Mouse (Mus musculus) CH12.LX (cell line): ENCODE results near the gene Inpp5a.

Source experiments
- CHD2 ChIP-seq: IDR thresholded peaks from 2 replicates; pipeline ENCODE4 v1.6.1; 2011; ENCODE audit warnings: low read length, improper control_type of control experiment
- CTCF ChIP-seq, 2 experiments: IDR thresholded peaks in 1 of 2; conservative IDR thresholded peaks in 1 of 2; 2 replicates each; pipeline ENCODE4 v1.5.1; 2011 to 2012; ENCODE audit warnings: low read depth in 2 of 2, low read length in 2 of 2, improper control_type of control experiment in 1 of 2, inconsistent platforms in 1 of 2, mild to moderate bottlenecking in 1 of 2, moderate library complexity in 1 of 2
- E2F4 ChIP-seq: IDR thresholded peaks from 2 replicates; pipeline ENCODE4 v1.6.1; 2011; ENCODE audit warnings: low read depth, low read length, improper control_type of control experiment; ENCODE audit not compliant: insufficient replicate concordance
- EP300 ChIP-seq: IDR thresholded peaks from 2 replicates; pipeline ENCODE4 v1.6.1; 2011; ENCODE audit warnings: low read length, improper control_type of control experiment
- IRF4 ChIP-seq: IDR thresholded peaks from 2 replicates; pipeline ENCODE4 v1.6.1; 2014; ENCODE audit warnings: low read depth, mild to moderate bottlenecking, inconsistent platforms, low read length, improper control_type of control experiment
- JUND ChIP-seq: conservative IDR thresholded peaks from 2 replicates; pipeline ENCODE4 v1.6.1; 2011; ENCODE audit warnings: low read depth, low read length, improper control_type of control experiment
- KAT2A ChIP-seq: IDR thresholded peaks from 2 replicates; pipeline ENCODE4 v1.6.1; 2012; ENCODE audit warnings: low read length, improper control_type of control experiment, inconsistent platforms; ENCODE audit not compliant: insufficient replicate concordance
- MAX ChIP-seq: IDR thresholded peaks from 2 replicates; pipeline ENCODE4 v1.6.1; 2011; ENCODE audit warnings: low read length, improper control_type of control experiment
- MAZ ChIP-seq: IDR thresholded peaks from 2 replicates; pipeline ENCODE4 v1.6.1; 2012; ENCODE audit warnings: low read depth, mild to moderate bottlenecking, inconsistent platforms, low read length, improper control_type of control experiment, moderate library complexity
- PAX5 ChIP-seq: IDR thresholded peaks from 2 replicates; pipeline ENCODE4 v1.6.1; 2012; ENCODE audit warnings: low read length, inconsistent platforms, mixed read lengths
- POLR2A ChIP-seq: IDR thresholded peaks from 2 replicates; pipeline ENCODE4 v1.6.1; 2011; ENCODE audit warnings: low read depth, mild to moderate bottlenecking, improper control_type of control experiment, low read length
- POLR2AphosphoS2 ChIP-seq: IDR thresholded peaks from 2 replicates; pipeline ENCODE4 v1.6.1; 2011; ENCODE audit warnings: low read depth, low read length, improper control_type of control experiment
- TCF12 ChIP-seq: IDR thresholded peaks from 2 replicates; pipeline ENCODE4 v1.6.1; 2014; ENCODE audit warnings: low read depth, mild to moderate bottlenecking, inconsistent platforms, low read length, improper control_type of control experiment
- UBTF ChIP-seq: IDR thresholded peaks from 2 replicates; pipeline ENCODE4 v1.6.1; 2012; ENCODE audit warnings: low read depth, mild to moderate bottlenecking, inconsistent platforms, low read length, improper control_type of control experiment, moderate library complexity

- TF ChIP-seq CTCF (conservative IDR thresholded peaks at IDR 0.05 in 1 of 2, IDR thresholded peaks at IDR 0.05 in 1 of 2; ENCODE audit: low read depth in 2 of 2, low read length in 2 of 2), result no peak
- TF ChIP-seq E2F4, result no peak
- no peak for TF ChIP-seq POLR2AphosphoS2
- TF ChIP-seq POLR2A, result no peak
- TF ChIP-seq CHD2, result no peak
- no peak for TF ChIP-seq PAX5
- no peak for TF ChIP-seq IRF4
- no peak for TF ChIP-seq KAT2A
- TF ChIP-seq EP300, result no peak
- no peak for TF ChIP-seq JUND
- no peak for TF ChIP-seq UBTF
- no peak for TF ChIP-seq TCF12
- no peak for TF ChIP-seq MAZ
- no peak for TF ChIP-seq MAX
Measured at GRCm38 (mm10) chr7:139479077-139479476, 90.2 kb downstream of the Inpp5a start.
